Mouse (Mus musculus) embryonic facial prominence, embryonic 11.5 days (tissue): ENCODE data around the gene Prelp. TPM values are rescaled to one million over a fixed set of nuclear protein-coding genes. Genes with fewer than 3 reads are reported as not detected.

Experiments
- ATAC-seq: fragments of 200-750 bp; cut with Nextera tagmentation; replicated peaks from 2 replicates; pipeline ENCODE4 v1.8.0; 2017; ENCODE audit warnings: low read depth; ENCODE audit not compliant: insufficient number of reproducible peaks, low FRiP score, low TSS enrichment
- DNase-seq: peaks from one replicate; pipeline ENCODE4 v3.0.0-alpha.2; 2015; ENCODE audit warnings: low spot score
- H3K27ac ChIP-seq: fragments of 300-500 bp; sonication (generic); replicated peaks from 2 replicates; pipeline ENCODE4 v1.5.1; 2014; ENCODE audit warnings: mild to moderate bottlenecking, low read depth, low read length, control low read depth
- H3K27me3 ChIP-seq: fragments of 300-500 bp; sonication (generic); 2 replicates; pipeline ENCODE4 v1.6.1; 2014; ENCODE audit warnings: mild to moderate bottlenecking, low read length, moderate library complexity, mixed read lengths; ENCODE audit not compliant: control insufficient read depth, insufficient read depth
- H3K36me3 ChIP-seq: fragments of 300-500 bp; sonication (generic); replicated peaks from 2 replicates; pipeline ENCODE4 v1.6.1; 2014; ENCODE audit warnings: low read depth, mild to moderate bottlenecking, low read length, moderate library complexity, mixed read lengths; ENCODE audit not compliant: control insufficient read depth, insufficient read depth
- H3K4me1 ChIP-seq: fragments of 300-500 bp; sonication (generic); 2 replicates; pipeline ENCODE4 v1.6.1; 2014; ENCODE audit warnings: low read length, mixed read lengths; ENCODE audit not compliant: control insufficient read depth, insufficient read depth
- H3K4me2 ChIP-seq: fragments of 300-500 bp; sonication (generic); 2 replicates; pipeline ENCODE4 v1.6.1; 2014; ENCODE audit warnings: low read depth, mild to moderate bottlenecking, control low read depth, low read length, moderate library complexity
- H3K4me3 ChIP-seq: fragments of 300-500 bp; sonication (generic); 2 replicates; pipeline ENCODE4 v1.5.1; 2014; ENCODE audit warnings: low read depth, low read length, control low read depth
- H3K9ac ChIP-seq: fragments of 300-500 bp; sonication (generic); replicated peaks from 2 replicates; pipeline ENCODE4 v1.6.1; 2014; ENCODE audit warnings: mild to moderate bottlenecking, control low read depth, low read length
- H3K9me3 ChIP-seq: fragments of 300-500 bp; sonication (generic); replicated peaks from 2 replicates; pipeline ENCODE4 v1.6.1; 2016; ENCODE audit warnings: mild to moderate bottlenecking, low read length, inconsistent platforms, mixed read lengths; ENCODE audit not compliant: control insufficient read depth
- WGBS: fragments of 180-500 bp; shearing (Covaris S2); extraction: QIAGEN DNeasy Blood & Tissue Kit; methylation state at CpG from one replicate; pipeline ENCODE4 v1.1.7; 2014; 5-methylcytosine and 5-hydroxymethylcytosine counted together
- polyA plus RNA-seq: library from polyadenylated mRNA; unstranded; fragments of >200 nt; fragmentation: Nextera tagmentation; extraction: Ambion mirVana; gene quantifications from 2 replicates; pipeline ENCODE4 v1.2.1, GENCODE M21; 2014

Prelp gene
- polyA plus RNA-seq, 1 experiment from 2014 or later = 1.2 TPM

GRCm38 (mm10) chr1:133878825-133879423 lies 42.3 kb downstream of the Prelp start:
- no peaks in the 10 kb centered on the region for H3K27me3 ChIP-seq
- H3K9ac ChIP-seq = no peak overlapping the region
- ATAC-seq (no peak), DNase-seq (no peak)
- H3K27ac ChIP-seq = no peak overlapping the region
- H3K4me1 ChIP-seq = no peaks in the 10 kb centered on the region; the same call in 1 of the 2 replicates
- no peaks in the 10 kb centered on the region for H3K9me3 ChIP-seq
- H3K4me3 ChIP-seq = no peak overlapping the region
- H3K4me2 ChIP-seq = no peak overlapping the region
- WGBS = 51% methylated on average over 12 of the region's 12 CpGs
- H3K36me3 ChIP-seq = no peaks in the 10 kb centered on the region

- DNase-seq (no peak), ATAC-seq (no peak)
- Histone ChIP-seq H3K4me1 (no peaks in the 10 kb centered on the region), H3K4me2 (no peak overlapping the region), H3K27me3 (no peaks in the 10 kb centered on the region), H3K27ac (no peak overlapping the region), H3K4me3 (no peak overlapping the region), H3K9me3 (no peaks in the 10 kb centered on the region), H3K36me3 (no peaks in the 10 kb centered on the region), H3K9ac (no peak overlapping the region)
- WGBS = 74% methylated on average over 7 of the region's 7 CpGs
Observed at GRCm38 (mm10) chr1:133876936-133877335, 44.3 kb downstream of the Prelp start.

DNA sequence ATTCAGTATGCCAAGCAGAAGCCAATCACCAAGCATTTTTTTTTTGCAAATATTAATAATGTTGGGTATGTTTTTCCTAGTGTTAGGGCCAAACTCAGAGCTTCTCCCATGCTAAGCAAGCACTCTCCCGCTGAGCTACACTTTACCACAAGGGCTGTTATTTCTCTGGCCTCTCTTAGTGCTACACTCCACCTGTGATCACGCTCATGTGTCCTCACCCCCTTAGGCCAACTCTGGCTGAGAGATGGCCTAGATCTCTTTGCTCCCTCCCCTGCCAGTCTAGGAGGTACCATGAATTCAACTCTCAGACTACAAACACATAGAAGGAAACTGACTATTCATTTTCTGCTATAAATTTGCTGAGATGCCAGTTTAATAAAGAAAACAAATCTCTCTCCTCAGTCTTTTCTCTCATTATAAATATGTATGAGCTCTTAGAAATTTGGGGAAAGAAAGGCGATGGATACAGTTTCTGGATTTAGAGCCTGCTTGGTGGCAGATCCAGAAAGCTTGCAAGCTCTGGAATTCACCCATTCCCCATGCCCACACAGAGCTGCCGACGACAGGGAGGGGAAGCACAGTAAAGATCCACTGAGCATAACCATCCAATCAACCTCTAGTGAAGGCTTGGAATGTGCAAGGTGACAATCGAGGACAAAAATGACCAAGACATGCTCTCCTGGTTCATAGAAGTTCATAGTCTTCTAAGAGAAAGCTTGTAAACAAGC lies 48.0 kb downstream of the Prelp start:
- Histone ChIP-seq H3K27me3 (no peaks in the 10 kb centered on the region), H3K4me3 (no peak overlapping the region), H3K9me3 (no peaks in the 10 kb centered on the region), H3K27ac (no peak overlapping the region), H3K4me2 (no peak overlapping the region), H3K36me3 (no peaks in the 10 kb centered on the region), H3K9ac (no peak overlapping the region), H3K4me1 (no peaks in the 10 kb centered on the region)
- DNase-seq (no peak), ATAC-seq (no peak)
- WGBS = 83% methylated on average over 6 of the region's 6 CpGs

DNA sequence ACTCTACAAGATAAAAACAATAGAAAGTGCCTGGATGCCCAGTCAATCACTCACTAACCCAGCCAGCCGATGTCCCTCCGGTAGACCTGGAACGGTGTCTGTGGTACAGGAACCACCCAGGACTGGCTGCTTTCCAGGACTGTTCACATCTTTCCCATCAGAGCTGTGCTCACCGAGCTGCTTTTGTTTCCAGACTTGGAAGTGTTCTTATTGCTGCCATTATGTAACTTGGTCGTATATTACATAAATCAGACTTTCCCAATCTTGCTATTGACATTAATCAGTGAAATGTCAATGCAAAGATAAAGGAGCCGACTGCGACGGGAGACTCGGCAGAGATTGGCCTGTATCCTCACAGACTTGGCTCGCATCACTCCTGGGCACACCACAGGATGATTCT lies 50.0 kb downstream of the Prelp start:
- no peak for ATAC-seq

DNA sequence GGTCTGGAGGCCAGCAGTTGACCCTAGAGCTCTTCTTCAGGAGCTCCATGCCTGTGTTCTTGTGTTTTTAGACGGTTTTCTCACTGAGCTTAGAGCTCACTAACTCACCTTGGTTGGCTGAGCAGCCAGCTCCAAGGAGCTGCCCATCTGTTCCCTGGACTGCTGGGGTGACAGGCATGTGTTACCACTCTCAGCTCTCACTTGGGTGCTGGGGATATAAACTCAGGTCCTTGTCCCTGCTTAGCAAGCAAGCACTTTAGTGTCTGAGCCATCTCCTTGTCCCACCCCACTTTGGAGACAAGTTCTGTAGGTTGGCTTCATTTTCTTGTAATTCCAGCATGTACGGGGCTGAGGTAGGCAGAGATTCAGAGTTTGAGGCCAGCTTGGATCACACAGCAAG lies 52.0 kb downstream of the Prelp start:
- no peaks in the 10 kb centered on the region for H3K27me3 ChIP-seq
- H3K9me3 ChIP-seq = no peaks in the 10 kb centered on the region
- no peaks in the 10 kb centered on the region for H3K36me3 ChIP-seq
- ATAC-seq (no peak), DNase-seq (no peak)
- WGBS = 57% methylated on average over 2 of the region's 2 CpGs
- H3K9ac ChIP-seq = no peak overlapping the region
- no peak overlapping the region for H3K4me2 ChIP-seq
- H3K4me1 ChIP-seq = no peaks in the 10 kb centered on the region
- H3K27ac ChIP-seq = no peak overlapping the region
- no peak overlapping the region for H3K4me3 ChIP-seq

More for the DNA sequence above, 50.0 kb downstream of the Prelp start:
- Histone ChIP-seq H3K4me3 (no peak overlapping the region), H3K27me3 (no peaks in the 10 kb centered on the region), H3K9me3 (no peaks in the 10 kb centered on the region), H3K36me3 (no peaks in the 10 kb centered on the region), H3K4me2 (no peak overlapping the region), H3K9ac (no peak overlapping the region), H3K4me1 (no peaks in the 10 kb centered on the region), H3K27ac (no peak overlapping the region)
- no peak for DNase-seq
- 87% methylated on average over 10 of the region's 10 CpGs for WGBS

DNA sequence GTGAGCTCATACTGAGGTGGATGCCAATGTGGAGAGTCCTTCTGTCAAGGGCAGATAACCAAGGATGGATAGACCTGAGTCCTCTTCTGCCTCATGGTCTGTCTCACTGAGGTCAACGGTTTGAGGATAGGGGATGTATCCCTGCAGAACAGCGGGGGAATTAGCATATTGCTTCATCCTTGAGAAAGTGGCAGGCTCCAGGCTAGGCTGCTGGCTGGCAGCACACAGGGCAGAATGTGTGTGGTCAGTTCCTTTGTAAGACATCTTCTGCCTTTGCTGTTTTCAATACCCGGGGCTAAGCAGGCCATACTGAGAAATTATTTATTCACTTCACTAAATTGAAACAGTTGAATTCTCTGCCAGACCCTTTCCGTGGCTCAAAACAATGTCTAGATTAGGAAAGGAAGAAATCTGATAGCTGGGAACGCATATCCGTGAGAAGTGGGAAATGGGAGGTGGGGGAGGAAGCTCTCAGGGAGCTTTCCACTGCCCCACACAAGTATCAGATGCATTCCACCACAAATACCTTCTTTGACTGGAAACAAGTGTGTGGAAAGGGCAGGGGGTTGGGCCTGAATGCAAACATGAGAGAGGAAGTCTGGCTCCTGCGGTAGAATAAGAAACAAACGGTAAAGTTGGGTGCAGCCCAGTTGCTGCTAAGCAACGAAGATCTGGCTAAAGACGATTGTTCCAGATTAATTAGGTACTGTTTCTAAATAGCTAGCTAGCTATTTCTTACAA lies 57.8 kb downstream of the Prelp start:
- no peaks in the 10 kb centered on the region for H3K27me3 ChIP-seq
- H3K27ac ChIP-seq = peak overlapping the region; percentile 48; the same call in 1 of the 2 replicates
- no peaks in the 10 kb centered on the region for H3K9me3 ChIP-seq
- ATAC-seq (0 out of 2 replicates have a peak, but pooled peaks have one; percentile 29), DNase-seq (peak; percentile 68)
- H3K9ac ChIP-seq = no peak overlapping the region
- no peak overlapping the region for H3K4me2 ChIP-seq
- no peak overlapping the region for H3K4me3 ChIP-seq
- no peaks in the 10 kb centered on the region for H3K36me3 ChIP-seq
- H3K4me1 ChIP-seq = 0 out of 2 replicates have a peak, but pooled peaks cover 2% of the 10 kb centered on the region
- WGBS = 18% methylated on average over 10 of the region's 10 CpGs

DNA sequence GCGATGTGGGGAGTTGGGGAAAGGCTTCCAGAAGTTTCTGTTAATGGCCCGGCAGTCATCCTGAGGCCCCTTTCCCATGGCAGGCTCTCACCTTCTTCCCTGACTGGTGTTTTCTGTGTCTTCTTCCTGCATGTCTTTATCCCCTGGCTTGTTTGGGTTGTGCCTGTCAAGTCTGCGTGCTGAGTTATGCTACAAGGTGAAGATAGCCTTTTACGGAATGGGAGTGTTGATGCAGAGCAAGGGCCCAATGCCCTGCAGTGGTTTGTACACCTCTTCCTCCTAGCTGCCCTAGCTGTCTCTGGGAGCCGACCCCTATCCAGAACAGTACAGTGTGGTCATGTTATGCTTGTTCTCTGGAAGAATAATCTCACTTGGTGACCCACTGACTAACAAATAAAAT lies 60.2 kb downstream of the Prelp start:
- no peaks in the 10 kb centered on the region for H3K27me3 ChIP-seq
- no peak for DNase-seq
- H3K4me1 ChIP-seq = 0 out of 2 replicates have a peak, but pooled peaks cover 2% of the 10 kb centered on the region
- no peak overlapping the region for H3K9ac ChIP-seq
- H3K4me2 ChIP-seq = no peak overlapping the region
- ATAC-seq = no peak
- H3K27ac ChIP-seq = no peak overlapping the region
- H3K4me3 ChIP-seq = no peak overlapping the region
- H3K36me3 ChIP-seq = no peaks in the 10 kb centered on the region
- WGBS = 71% methylated on average over 5 of the region's 5 CpGs
- no peaks in the 10 kb centered on the region for H3K9me3 ChIP-seq
